Mouse (Mus musculus): Measurements from ENCODE around the gene Sec24a. TPM values are rescaled to one million over a fixed set of nuclear protein-coding genes. Genes with fewer than 3 reads are reported as not detected.
"Not testable (repeated sequence)": the region's sequence is repeated elsewhere in the genome, so short reads cannot be mapped to it uniquely, and the experiment has no call there.

Gene Sec24a
- 14.8 and 15.3 TPM in 2 replicates for polyA plus RNA-seq (2015; fragmentation: Nextera tagmentation; extraction: Ambion mirVana)

DNA sequence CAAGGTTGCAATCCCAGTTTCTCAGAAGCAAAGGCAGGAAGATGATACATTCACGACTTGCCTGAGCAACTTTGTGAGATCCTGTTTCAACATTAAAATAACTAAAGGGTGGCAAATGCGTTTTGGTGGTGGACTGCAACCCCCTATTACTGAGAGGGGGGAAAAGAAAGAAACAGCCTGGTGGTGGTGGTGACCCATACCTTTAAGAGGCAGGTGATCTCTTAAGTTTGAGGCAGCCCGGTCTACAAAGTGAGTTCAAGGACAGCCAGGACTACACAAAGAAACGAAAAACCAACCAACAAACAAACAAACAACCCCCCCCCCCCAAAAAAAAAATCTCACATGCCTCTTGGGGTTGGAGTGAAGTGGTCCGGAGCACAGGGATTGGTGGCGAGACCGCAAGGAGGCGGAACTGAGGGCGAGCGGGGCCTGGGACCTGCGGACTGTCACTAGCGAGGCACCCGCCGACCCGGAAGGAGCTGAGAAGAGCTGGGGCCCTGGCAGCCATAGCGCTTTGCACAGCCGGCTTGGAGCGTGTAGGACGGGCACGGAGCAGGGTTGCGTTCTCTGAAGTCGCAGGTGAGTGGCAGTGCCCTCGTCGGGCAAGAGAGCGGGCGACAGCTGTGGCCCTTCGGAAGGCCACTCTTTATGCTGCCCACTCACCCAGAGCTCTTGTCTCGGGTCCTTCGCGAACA is at the start of gene Sec24a, which contains the start of gene Sar1b:
Gene Sec24a, minus strand, starts transcription at position 422 of the 695 bp plus-strand sequence.
Gene Sar1b, plus strand, starts transcription at position 475 of the 695 bp plus-strand sequence.
- WGBS: 2% methylated on average over 30 of the region's 30 CpGs

DNA sequence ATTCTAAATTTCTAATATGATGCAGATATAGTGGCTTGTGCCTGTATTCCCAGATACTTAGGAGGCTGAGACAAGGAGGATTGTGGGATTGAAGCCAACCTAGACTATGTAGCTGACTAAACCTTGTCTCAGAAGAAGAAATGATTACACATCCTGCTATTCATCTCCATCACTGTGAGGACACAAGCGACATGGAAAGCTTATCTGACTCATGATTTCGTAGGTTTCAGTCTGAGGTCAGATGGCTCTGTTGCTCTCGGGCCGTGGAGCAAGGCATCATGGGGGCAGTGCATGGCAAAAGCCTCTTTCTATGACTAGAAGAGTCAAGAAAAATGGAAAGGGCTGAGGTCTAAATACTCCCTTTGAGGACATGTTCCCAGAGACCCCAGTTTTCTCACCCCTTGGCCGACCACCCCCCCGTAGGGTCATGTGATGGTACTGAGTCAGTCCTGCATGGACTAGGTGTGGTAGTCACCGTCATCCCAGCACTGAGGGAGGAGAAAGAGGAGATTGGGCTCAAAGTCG is 48.6 kb upstream of the Sec24a start:
- no peak for ATAC-seq (ENCODE audit: low FRiP score)
- no peaks in the 10 kb centered on the region for H3K4me1 ChIP-seq (replicated peaks)
- H3K9me3 ChIP-seq: no peaks in the 10 kb centered on the region
- WGBS: 91% methylated on average over 8 of the region's 8 CpGs
- H3K27me3 ChIP-seq: no peaks in the 10 kb centered on the region
- H3K4me3 ChIP-seq: no peak overlapping the region
- H3K4me2 ChIP-seq: no peak overlapping the region
- H3K36me3 ChIP-seq: no peaks in the 10 kb centered on the region
- H3K27ac ChIP-seq: no peak overlapping the region
- no peak overlapping the region for H3K9ac ChIP-seq

More for the DNA sequence above, at the start of gene Sec24a, which contains the start of gene Sar1b:
- Histone ChIP-seq H3K9me3 (no peaks in the 10 kb centered on the region), H3K4me3 (peak within 1 kb of the TSS; percentile 89), H3K4me2 (peak within 1 kb of the TSS; percentile 94), H3K4me1 (replicated peaks) (peaks cover 25% of the 10 kb centered on the region), H3K9ac (peak within 1 kb of the TSS; percentile 91), H3K27ac (0 out of 2 replicates have a peak within 1 kb of the TSS, but pooled peaks have one; percentile 26), H3K27me3 (peaks cover 13% of the 10 kb centered on the region), H3K36me3 (peaks cover 3% of the 10 kb centered on the region; the same call in 1 of the 2 replicates)
- ATAC-seq (ENCODE audit: low FRiP score): peak; percentile 88

DNA sequence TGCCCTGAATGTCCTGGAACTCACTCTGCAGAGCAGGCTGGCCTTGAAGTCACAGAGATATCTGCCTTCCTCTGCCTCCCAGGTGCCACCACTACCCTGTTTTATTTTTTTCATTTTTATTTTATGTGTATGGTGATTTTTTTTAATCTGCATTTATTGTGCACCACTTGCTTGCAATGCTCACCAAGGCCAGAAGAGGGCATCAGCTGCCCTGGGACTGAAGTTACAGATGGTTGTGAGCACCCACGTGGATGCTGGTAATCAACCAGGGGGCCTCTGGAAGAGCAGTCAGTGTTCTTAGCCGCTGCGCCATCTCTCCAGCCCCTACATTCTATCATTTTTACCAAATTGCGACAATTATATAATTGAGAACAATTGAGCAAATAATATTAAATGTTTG is 47.8 kb upstream of the Sec24a start:
- Histone ChIP-seq H3K27me3 (no peaks in the 10 kb centered on the region), H3K9me3 (no peaks in the 10 kb centered on the region), H3K4me1 (replicated peaks) (no peaks in the 10 kb centered on the region), H3K4me2 (no peak overlapping the region), H3K27ac (no peak overlapping the region), H3K9ac (no peak overlapping the region), H3K4me3 (no peak overlapping the region), H3K36me3 (no peaks in the 10 kb centered on the region)
- no peak for ATAC-seq (ENCODE audit: low FRiP score)
- WGBS: 82% methylated on average over 4 of the region's 4 CpGs

DNA sequence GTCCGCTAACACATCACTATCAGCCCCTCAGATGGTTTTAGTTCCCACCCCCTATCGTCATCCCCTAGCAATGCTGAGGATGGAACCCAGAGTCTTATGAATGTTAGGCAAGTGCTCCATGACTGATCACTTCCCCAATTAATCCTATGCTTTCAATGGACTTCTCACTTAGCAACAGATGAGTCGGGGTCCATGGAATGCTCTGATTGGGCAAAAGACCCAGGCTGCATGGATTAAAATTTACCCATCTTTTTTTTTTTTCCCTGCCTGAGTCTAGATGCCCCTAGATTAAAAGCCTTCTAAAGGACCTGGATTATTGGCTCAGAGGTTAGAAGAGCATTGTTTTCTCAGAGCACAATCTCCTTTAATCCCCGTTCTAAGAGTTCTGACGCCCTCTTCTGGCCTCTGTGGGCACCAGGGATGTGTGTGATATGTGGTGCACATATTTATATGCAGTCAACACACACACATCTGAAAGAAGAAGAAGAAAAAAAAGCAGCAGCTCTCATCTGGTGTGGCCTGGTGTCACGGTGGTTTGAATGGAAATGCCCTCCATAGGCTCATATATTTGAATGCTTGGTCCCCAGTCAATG is 46.3 kb upstream of the Sec24a start:
- Histone ChIP-seq H3K4me3 (no peak overlapping the region), H3K4me1 (replicated peaks) (peaks cover 5% of the 10 kb centered on the region; the same call in 1 of the 2 replicates), H3K9ac (no peak overlapping the region), H3K4me2 (no peak overlapping the region), H3K27ac (no peak overlapping the region), H3K27me3 (no peaks in the 10 kb centered on the region), H3K36me3 (no peaks in the 10 kb centered on the region), H3K9me3 (no peaks in the 10 kb centered on the region)
- no peak for ATAC-seq (ENCODE audit: low FRiP score)
- 65% methylated on average over 6 of the region's 6 CpGs for WGBS

DNA sequence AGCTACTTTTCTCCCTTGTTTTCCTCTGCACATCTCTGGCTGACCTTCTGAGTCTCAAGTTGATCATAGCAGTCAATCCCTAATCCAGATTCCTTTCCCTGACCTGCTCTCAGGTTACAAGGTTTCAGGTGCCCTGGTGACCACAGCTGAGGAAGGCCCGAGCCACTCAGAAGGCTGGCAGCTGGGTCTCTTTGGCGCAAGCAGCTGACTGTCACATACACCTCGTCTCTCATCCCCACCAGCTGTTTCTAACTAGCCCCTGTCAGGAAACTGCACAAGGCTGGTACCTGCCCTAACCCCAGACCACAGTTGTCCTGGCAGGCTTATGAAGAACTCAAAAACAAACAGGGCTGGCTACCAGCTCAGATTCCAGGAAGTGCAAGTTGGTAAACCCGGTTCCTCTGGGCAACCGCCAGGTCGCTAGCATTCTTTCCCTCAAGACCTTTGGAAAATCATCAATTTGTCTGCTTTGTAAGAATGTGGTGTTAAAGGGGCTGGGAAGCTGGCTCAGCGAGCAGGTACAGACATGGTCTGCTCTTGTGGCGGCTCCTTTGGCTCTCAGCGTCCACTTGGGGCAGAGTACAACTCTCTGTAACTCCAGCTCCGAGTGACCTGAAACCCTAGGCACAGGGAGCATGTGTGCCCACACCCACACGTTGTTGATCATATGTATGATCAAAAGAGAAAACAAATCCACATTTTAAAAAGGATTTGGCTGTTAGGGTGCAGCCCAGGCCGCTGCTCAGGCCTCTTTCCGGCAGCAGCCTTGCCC is 43.9 kb upstream of the Sec24a start:
- Histone ChIP-seq H3K27ac (no peak overlapping the region), H3K9me3 (no peaks in the 10 kb centered on the region), H3K4me2 (no peak overlapping the region), H3K4me3 (no peak overlapping the region), H3K4me1 (replicated peaks) (peaks cover 5% of the 10 kb centered on the region; the same call in 1 of the 2 replicates), H3K36me3 (no peaks in the 10 kb centered on the region), H3K27me3 (no peaks in the 10 kb centered on the region), H3K9ac (no peak overlapping the region)
- no peak for ATAC-seq (ENCODE audit: low FRiP score)
- WGBS: 63% methylated on average over 13 of the region's 13 CpGs

DNA sequence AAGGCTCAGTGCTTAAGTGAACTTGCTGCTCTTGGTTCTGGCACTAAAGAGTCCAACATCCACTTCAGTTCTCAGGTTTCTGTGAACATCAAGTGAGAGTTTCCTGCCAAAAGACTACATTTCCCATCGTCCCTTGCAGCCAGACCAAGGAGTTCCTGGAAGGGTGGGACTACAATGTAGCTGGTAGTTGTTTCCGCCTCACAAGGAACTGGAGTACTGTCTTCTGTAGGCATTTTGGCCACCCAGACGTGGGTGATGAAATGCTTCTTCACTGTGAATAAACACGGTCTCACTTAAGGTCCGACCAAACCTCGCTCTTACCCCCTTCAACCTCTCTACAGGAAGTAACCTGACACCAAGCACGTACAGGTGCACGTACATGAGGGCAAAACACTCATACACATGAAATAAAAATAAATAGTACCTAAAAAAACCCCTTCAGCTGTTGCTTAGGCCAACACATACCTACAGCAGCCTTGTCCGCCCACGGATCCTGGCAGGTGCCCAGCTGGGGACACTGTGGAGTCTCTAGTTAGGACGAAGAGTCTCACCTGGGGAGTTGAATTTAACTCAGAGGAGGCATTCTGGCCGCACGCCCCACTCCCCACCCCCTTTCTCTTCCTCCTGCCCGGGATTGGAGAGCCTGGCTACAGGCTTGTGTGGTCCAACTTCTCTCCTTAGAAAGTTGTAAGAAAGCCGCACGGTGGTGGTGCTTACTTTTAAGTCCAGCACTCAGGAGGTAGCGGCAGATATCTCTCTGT is 42.0 kb upstream of the Sec24a start:
- WGBS: 25% methylated on average over 17 of the region's 17 CpGs
- Histone ChIP-seq H3K4me1 (replicated peaks) (peaks cover 5% of the 10 kb centered on the region; the same call in 1 of the 2 replicates), H3K27ac (peak overlapping the region; percentile 69; the same call in 1 of the 2 replicates)

DNA sequence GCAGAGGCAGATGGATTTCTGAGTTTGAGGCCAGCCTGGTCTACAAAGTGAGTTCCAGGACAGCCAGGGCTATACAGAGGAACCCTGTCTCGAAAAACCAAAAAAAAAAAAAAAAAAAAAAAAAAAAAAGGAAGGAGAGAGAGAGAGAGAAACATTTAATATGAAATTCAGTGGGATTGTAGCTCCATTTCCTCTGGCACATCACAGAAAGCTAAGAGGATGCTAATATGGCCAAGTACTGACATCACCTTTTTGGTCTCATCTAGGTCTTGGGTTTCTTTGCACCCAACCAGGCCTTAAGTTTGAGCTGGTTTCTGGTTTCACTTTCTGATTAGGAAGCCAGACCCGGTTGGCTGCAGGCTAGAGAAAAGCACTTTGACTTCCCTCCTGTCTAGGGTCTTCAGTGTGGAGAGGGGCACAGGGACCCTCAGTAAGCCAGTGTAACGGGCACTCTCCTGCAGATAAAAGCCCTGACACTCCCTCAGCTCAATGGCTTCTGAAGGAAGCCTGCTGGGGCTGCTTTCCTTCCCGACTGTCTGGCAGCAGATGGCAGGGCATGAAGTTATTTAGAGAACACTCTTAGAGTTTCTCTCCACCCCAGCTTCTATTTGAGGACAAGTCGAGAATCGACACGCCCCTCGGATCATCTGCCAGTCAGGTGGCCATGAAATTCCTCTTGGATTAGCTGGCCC is 37.3 kb upstream of the Sec24a start:
- ATAC-seq (ENCODE audit: low FRiP score): no peak
- 57% methylated on average over 8 of the region's 8 CpGs for WGBS

More for the DNA sequence above, 42.0 kb upstream of the Sec24a start:
- Histone ChIP-seq H3K4me2 (peak overlapping the region; percentile 73), H3K27me3 (no peaks in the 10 kb centered on the region), H3K36me3 (no peaks in the 10 kb centered on the region), H3K9ac (peak overlapping the region; percentile 71), H3K4me3 (peak overlapping the region; percentile 45), H3K9me3 (no peaks in the 10 kb centered on the region)
- ATAC-seq (ENCODE audit: low FRiP score): peak; percentile 94

DNA sequence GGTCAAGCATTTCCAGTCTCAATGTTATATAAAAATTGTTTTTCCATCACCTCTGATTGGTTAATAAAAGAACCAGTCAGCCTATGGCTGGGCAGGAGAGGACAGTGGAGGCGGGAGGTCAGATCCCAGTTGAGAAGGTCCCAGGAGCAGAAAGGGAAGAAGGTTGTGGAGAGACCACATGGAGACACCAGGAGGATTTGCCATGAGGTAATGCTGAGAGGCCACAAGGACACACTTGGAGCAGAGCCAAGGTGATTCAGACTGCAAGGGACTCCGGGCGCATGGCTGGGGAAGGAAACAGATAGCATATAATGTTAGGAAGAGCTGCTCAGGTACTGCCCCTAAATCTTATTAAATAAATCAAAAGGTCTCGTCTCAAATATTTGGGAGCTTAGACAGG is 32.8 kb upstream of the Sec24a start:
- no peak overlapping the region for H3K27ac ChIP-seq
- no peak overlapping the region for H3K4me2 ChIP-seq
- no peaks in the 10 kb centered on the region for H3K9me3 ChIP-seq
- no peak overlapping the region for H3K4me3 ChIP-seq
- ATAC-seq (ENCODE audit: low FRiP score): no peak
- H3K36me3 ChIP-seq: peaks cover 17% of the 10 kb centered on the region
- no peaks in the 10 kb centered on the region for H3K4me1 ChIP-seq (replicated peaks)
- no peaks in the 10 kb centered on the region for H3K27me3 ChIP-seq
- WGBS: 87% methylated on average over 4 of the region's 4 CpGs
- H3K9ac ChIP-seq: no peak overlapping the region

More for the DNA sequence above, 37.3 kb upstream of the Sec24a start:
- Histone ChIP-seq H3K4me3 (no peak overlapping the region), H3K27ac (no peak overlapping the region), H3K4me1 (replicated peaks) (peaks cover 4% of the 10 kb centered on the region; the same call in 1 of the 2 replicates), H3K4me2 (no peak overlapping the region), H3K27me3 (no peaks in the 10 kb centered on the region), H3K9ac (no peak overlapping the region), H3K9me3 (no peaks in the 10 kb centered on the region), H3K36me3 (no peaks in the 10 kb centered on the region)

DNA sequence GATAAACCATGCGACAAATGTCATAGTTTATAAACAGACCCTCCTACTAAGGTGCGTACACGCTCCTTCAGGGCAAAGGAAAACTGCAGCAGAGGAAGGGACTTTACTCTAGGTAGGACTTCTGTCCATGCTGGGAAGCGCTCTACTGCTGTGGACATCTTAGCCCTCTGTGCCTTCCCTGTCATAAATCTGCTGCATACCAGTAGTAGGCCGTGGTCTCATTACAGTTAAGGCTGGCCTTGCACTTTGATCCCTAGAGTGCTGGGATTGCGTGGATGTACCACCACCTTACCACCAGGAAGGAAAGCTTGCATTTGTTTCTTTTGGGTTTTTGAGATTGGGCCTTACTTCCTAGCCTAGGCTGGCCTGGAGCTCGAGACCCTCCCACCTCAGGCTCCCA is 27.2 kb upstream of the Sec24a start:
- Histone ChIP-seq H3K4me2 (no peak overlapping the region), H3K4me3 (no peak overlapping the region), H3K4me1 (replicated peaks) (no peaks in the 10 kb centered on the region), H3K9ac (no peak overlapping the region), H3K27ac (no peak overlapping the region), H3K27me3 (no peaks in the 10 kb centered on the region), H3K36me3 (peaks cover 70% of the 10 kb centered on the region), H3K9me3 (no peaks in the 10 kb centered on the region)
- ATAC-seq (ENCODE audit: low FRiP score): no peak
- WGBS: 96% methylated on average over 7 of the region's 7 CpGs

DNA sequence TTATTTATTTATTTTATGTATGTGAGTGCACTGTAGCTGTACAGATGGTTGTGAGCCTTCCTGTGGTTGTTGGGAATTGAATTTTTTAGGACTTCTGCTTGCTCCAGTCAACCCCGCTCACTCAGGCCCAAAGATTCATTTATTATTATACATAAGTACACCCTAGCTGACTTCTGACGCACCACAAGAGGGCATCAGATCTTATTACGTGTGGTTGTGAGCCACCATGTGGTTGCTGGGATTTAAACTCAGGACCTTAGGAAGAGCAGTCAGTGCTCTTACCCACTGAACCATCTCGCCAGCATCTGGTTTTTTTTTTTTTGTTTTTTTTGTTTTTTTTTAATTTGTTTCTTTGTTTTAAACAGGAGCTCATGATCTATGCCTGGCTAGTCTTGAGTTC is 26.3 kb upstream of the Sec24a start:
- not testable (repeated sequence) for H3K9ac ChIP-seq; ATAC-seq (ENCODE audit: low FRiP score); H3K27me3 ChIP-seq; H3K4me1 ChIP-seq (replicated peaks); H3K27ac ChIP-seq; H3K4me3 ChIP-seq; H3K9me3 ChIP-seq; H3K4me2 ChIP-seq
- WGBS: 86% methylated on average over 4 of the region's 4 CpGs
- peaks cover 75% of the 10 kb centered on the region for H3K36me3 ChIP-seq

DNA sequence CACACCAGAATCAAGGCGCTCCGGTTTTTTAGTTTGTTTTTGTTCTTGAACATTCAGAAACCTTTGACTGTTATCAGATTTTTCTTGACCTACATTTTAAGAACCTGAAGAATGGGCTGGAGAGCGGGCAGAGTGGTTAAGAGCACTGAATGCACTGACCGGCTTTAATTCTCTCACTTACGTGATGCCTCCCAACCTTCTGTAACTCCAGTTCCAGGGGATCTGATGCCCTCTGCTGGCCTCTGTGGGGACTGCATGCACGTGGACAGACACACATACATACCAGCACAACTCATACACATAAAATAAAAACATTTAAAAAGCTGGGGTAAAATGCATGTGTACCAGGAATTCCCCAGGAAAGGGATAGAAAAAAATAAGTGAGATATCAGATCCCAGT is 22.5 kb upstream of the Sec24a start:
- Histone ChIP-seq H3K27ac (no peak overlapping the region), H3K9ac (no peak overlapping the region), H3K4me1 (replicated peaks) (no peaks in the 10 kb centered on the region), H3K9me3 (no peaks in the 10 kb centered on the region), H3K27me3 (no peaks in the 10 kb centered on the region), H3K4me3 (no peak overlapping the region), H3K4me2 (no peak overlapping the region), H3K36me3 (peaks cover 87% of the 10 kb centered on the region)
- no peak for ATAC-seq (ENCODE audit: low FRiP score)
- WGBS: 93% methylated on average over 6 of the region's 6 CpGs

Measured in hindbrain, embryonic 13.5 days (tissue).